Mouse (Mus musculus) heart, embryonic 11.5 days (tissue): Measurements from ENCODE around the gene Tfeb. TPM values are rescaled to one million over a fixed set of nuclear protein-coding genes. Genes with fewer than 3 reads are reported as not detected.

ENCODE experiments used
- ATAC-seq: fragments of 200-750 bp; cut with Nextera tagmentation; replicated peaks from 2 replicates; pipeline ENCODE4 v1.8.0; 2017; ENCODE audit warnings: moderate library complexity; ENCODE audit not compliant: insufficient number of reproducible peaks, low FRiP score, low TSS enrichment
- H3K27ac ChIP-seq: fragments of 300-500 bp; sonication (generic); 2 replicates; pipeline ENCODE4 v1.5.1; 2014; ENCODE audit warnings: mild to moderate bottlenecking, low read depth, low read length
- H3K27me3 ChIP-seq: fragments of 300-500 bp; sonication (generic); 2 replicates; pipeline ENCODE4 v1.6.1; 2014; ENCODE audit warnings: mild to moderate bottlenecking, low read length, mixed read lengths; ENCODE audit not compliant: control insufficient read depth, insufficient read depth
- H3K36me3 ChIP-seq: fragments of 300-500 bp; sonication (generic); 2 replicates; pipeline ENCODE4 v1.6.1; 2014; ENCODE audit warnings: mild to moderate bottlenecking, low read length, moderate library complexity, mixed read lengths; ENCODE audit not compliant: control insufficient read depth, insufficient read depth
- H3K4me1 ChIP-seq: fragments of 300-500 bp; sonication (generic); 2 replicates; pipeline ENCODE4 v1.6.1; 2014; ENCODE audit warnings: low read length; ENCODE audit not compliant: control insufficient read depth, insufficient read depth
- H3K4me2 ChIP-seq: fragments of 300-500 bp; sonication (generic); 2 replicates; pipeline ENCODE4 v1.6.1; 2014; ENCODE audit warnings: mild to moderate bottlenecking, moderate library complexity
- H3K4me3 ChIP-seq: fragments of 300-500 bp; sonication (generic); 2 replicates; pipeline ENCODE4 v1.5.1; 2014; ENCODE audit warnings: low read depth, low read length
- H3K9ac ChIP-seq: fragments of 300-500 bp; sonication (generic); 2 replicates; pipeline ENCODE4 v1.6.1; 2014; ENCODE audit warnings: mild to moderate bottlenecking, low read depth, low read length, moderate library complexity
- H3K9me3 ChIP-seq: fragments of 300-500 bp; sonication (generic); replicated peaks from 2 replicates; pipeline ENCODE4 v1.6.1; 2016; ENCODE audit warnings: low read length; ENCODE audit not compliant: control insufficient read depth
- WGBS: fragments of 180-500 bp; shearing (Covaris S2); extraction: QIAGEN DNeasy Blood & Tissue Kit; methylation state at CpG from one replicate; pipeline ENCODE4 v1.1.7; 2014; ENCODE audit not compliant: insufficient replicate concordance; 5-methylcytosine and 5-hydroxymethylcytosine counted together
- polyA plus RNA-seq: library from polyadenylated mRNA; unstranded; fragments of >200 nt; fragmentation: Nextera tagmentation; extraction: Ambion mirVana; gene quantifications from 2 replicates; pipeline ENCODE4 v1.2.1, GENCODE M21; 2014

Tfeb gene
- polyA plus RNA-seq, 1 experiment from 2014 or later, result 16.3 TPM

- no peaks in the 10 kb centered on the region for H3K27me3 ChIP-seq
- H3K36me3 ChIP-seq, result no peaks in the 10 kb centered on the region
- H3K27ac ChIP-seq, result no peak overlapping the region
- 87% methylated on average over 14 of the region's 14 CpGs for WGBS
- no peak overlapping the region for H3K4me2 ChIP-seq
- H3K4me3 ChIP-seq, result no peak overlapping the region
- H3K4me1 ChIP-seq, result peaks cover 36% of the 10 kb centered on the region
- H3K9ac ChIP-seq, result no peak overlapping the region
- no peak for ATAC-seq
- no peaks in the 10 kb centered on the region for H3K9me3 ChIP-seq
Observed at GRCm38 (mm10) chr17:47744086-47744485, 7.3 kb downstream of the Tfeb start.

- H3K27ac ChIP-seq, result no peak overlapping the region
- 86% methylated on average over 10 of the region's 10 CpGs for WGBS
- H3K9me3 ChIP-seq, result no peaks in the 10 kb centered on the region
- ATAC-seq, result no peak
- peaks cover 35% of the 10 kb centered on the region for H3K4me1 ChIP-seq
- no peak overlapping the region for H3K4me2 ChIP-seq
- no peaks in the 10 kb centered on the region for H3K36me3 ChIP-seq
- H3K27me3 ChIP-seq, result no peaks in the 10 kb centered on the region
- H3K4me3 ChIP-seq, result no peak overlapping the region
- H3K9ac ChIP-seq, result no peak overlapping the region
Observed at GRCm38 (mm10) chr17:47744746-47745368, 8.0 kb downstream of the Tfeb start.

GRCm38 (mm10) chr17:47748791-47749553, 12.1 kb downstream of the Tfeb start:
- Histone ChIP-seq H3K9ac (peak overlapping the region; percentile 54; the same call in 1 of the 2 replicates), H3K4me1 (peaks cover 29% of the 10 kb centered on the region), H3K4me3 (no peak overlapping the region), H3K27me3 (no peaks in the 10 kb centered on the region), H3K4me2 (no peak overlapping the region), H3K9me3 (no peaks in the 10 kb centered on the region), H3K36me3 (no peaks in the 10 kb centered on the region), H3K27ac (peak overlapping the region; percentile 4)
- WGBS, result 50% methylated on average over 14 of the region's 14 CpGs
- 0 out of 2 replicates have a peak, but pooled peaks have one; percentile 24 for ATAC-seq

- Histone ChIP-seq H3K4me1 (peaks cover 30% of the 10 kb centered on the region), H3K4me2 (no peak overlapping the region), H3K27me3 (no peaks in the 10 kb centered on the region), H3K9me3 (no peaks in the 10 kb centered on the region), H3K9ac (no peak overlapping the region; the same call in 1 of the 2 replicates), H3K27ac (peak overlapping the region; percentile 4; the same call in 1 of the 2 replicates), H3K36me3 (no peaks in the 10 kb centered on the region), H3K4me3 (no peak overlapping the region)
- ATAC-seq, result no peak
- 67% methylated on average over 3 of the region's 3 CpGs for WGBS
Observed at GRCm38 (mm10) chr17:47749626-47750025, 12.8 kb downstream of the Tfeb start.

- Histone ChIP-seq H3K4me3 (no peak overlapping the region), H3K9ac (no peak overlapping the region), H3K27me3 (no peaks in the 10 kb centered on the region), H3K4me2 (no peak overlapping the region), H3K4me1 (peaks cover 30% of the 10 kb centered on the region), H3K9me3 (no peaks in the 10 kb centered on the region), H3K27ac (no peak overlapping the region), H3K36me3 (no peaks in the 10 kb centered on the region)
- no peak for ATAC-seq
- WGBS, result 63% methylated on average over 6 of the region's 6 CpGs
Observed at GRCm38 (mm10) chr17:47750101-47750500, 13.3 kb downstream of the Tfeb start.

GRCm38 (mm10) chr17:47751811-47752210, 15.0 kb downstream of the Tfeb start:
- Histone ChIP-seq H3K36me3 (no peaks in the 10 kb centered on the region), H3K4me3 (no peak overlapping the region), H3K9me3 (no peaks in the 10 kb centered on the region), H3K4me2 (no peak overlapping the region), H3K27me3 (no peaks in the 10 kb centered on the region), H3K9ac (no peak overlapping the region), H3K4me1 (peaks cover 35% of the 10 kb centered on the region), H3K27ac (no peak overlapping the region)
- ATAC-seq, result no peak
- WGBS, result 70% methylated on average over 5 of the region's 5 CpGs

GRCm38 (mm10) chr17:47753130-47753775, 16.4 kb downstream of the Tfeb start:
- Histone ChIP-seq H3K27me3 (no peaks in the 10 kb centered on the region), H3K4me2 (peak overlapping the region; percentile 27), H3K4me3 (no peak overlapping the region), H3K36me3 (no peaks in the 10 kb centered on the region), H3K9me3 (no peaks in the 10 kb centered on the region), H3K4me1 (peaks cover 42% of the 10 kb centered on the region), H3K9ac (peak overlapping the region; percentile 46; the same call in 1 of the 2 replicates), H3K27ac (peak overlapping the region; percentile 54)
- 33% methylated on average over 8 of the region's 8 CpGs for WGBS
- no peak for ATAC-seq

- H3K4me2 ChIP-seq, result no peak overlapping the region
- no peaks in the 10 kb centered on the region for H3K27me3 ChIP-seq
- H3K9me3 ChIP-seq, result no peaks in the 10 kb centered on the region
- no peak overlapping the region for H3K9ac ChIP-seq
- H3K4me1 ChIP-seq, result peaks cover 41% of the 10 kb centered on the region
- ATAC-seq, result no peak
- H3K4me3 ChIP-seq, result no peak overlapping the region
- WGBS, result 63% methylated on average over 13 of the region's 13 CpGs
- no peaks in the 10 kb centered on the region for H3K36me3 ChIP-seq
- no peak overlapping the region for H3K27ac ChIP-seq
Observed at GRCm38 (mm10) chr17:47754246-47754645, 17.4 kb downstream of the Tfeb start.
